Mouse (Mus musculus) megakaryocyte, embryonic 14.5 days (primary cell): Measurements from ENCODE around the gene Plekho2. TPM values are rescaled to one million over a fixed set of nuclear protein-coding genes. Genes with fewer than 3 reads are reported as not detected.

Experiments used
- H3K27me3 ChIP-seq: replicated peaks from 2 replicates; pipeline ENCODE3; 2012; ENCODE audit warnings: inconsistent platforms
- H3K36me3 ChIP-seq: replicated peaks from 2 replicates; pipeline ENCODE3; 2012; ENCODE audit warnings: low read length, inconsistent platforms, mixed read lengths
- H3K4me1 ChIP-seq: 2 replicates; pipeline ENCODE4 v1.6.1; 2012; ENCODE audit warnings: inconsistent platforms
- H3K4me3 ChIP-seq: replicated peaks from 2 replicates; pipeline ENCODE3; 2012; ENCODE audit warnings: moderate library complexity, mild to moderate bottlenecking, inconsistent platforms
- H3K9me3 ChIP-seq: 2 replicates; pipeline ENCODE4 v1.6.1; 2012; ENCODE audit warnings: inconsistent platforms
- FLI1 ChIP-seq: IDR thresholded peaks from 2 replicates; pipeline ENCODE4 v1.6.1; 2012; ENCODE audit warnings: low read length, inconsistent platforms, mixed read lengths
- GATA1 ChIP-seq: IDR thresholded peaks from 3 replicates; pipeline ENCODE4 v1.6.1; 2012; ENCODE audit warnings: mixed read lengths, low read length, inconsistent platforms, borderline replicate concordance
- polyA plus RNA-seq: library from polyadenylated mRNA; stranded (reverse); fragments of >175 nt; gene quantifications from 2 replicates; pipeline ENCODE4 v1.2.3, GENCODE M21; 2012; ENCODE audit warnings: low replicate concordance; ENCODE audit not compliant: insufficient read depth

The Plekho2 gene
- polyA plus RNA-seq, 1 experiment: 198 TPM

DNA sequence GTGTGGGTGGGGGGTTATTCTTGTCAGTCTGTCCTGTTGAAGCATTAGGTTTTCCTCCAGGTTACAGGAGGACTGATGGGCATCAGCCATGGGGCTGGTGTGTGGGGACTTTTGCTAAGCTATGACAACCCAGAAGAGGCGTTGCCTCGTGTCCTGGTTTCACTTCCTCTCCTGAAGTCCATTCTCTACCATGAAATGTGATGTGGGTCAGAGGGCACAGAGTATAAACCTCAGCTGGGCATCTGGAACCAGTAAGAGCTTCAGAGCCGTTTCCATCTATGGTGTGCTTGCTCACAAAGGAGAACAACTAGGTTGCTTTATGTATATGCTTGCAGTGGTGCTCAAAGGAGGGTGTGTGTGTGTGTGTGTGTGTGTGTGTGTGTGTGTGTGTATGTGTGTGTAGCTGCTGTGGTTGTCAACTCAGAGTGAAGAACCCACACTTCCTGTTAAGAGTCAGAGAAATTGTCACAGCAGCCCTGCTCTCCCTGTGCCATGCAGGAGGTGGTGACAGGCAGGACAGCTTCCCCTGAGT is 44.6 kb downstream of the Plekho2 start:
- Histone ChIP-seq H3K27me3 (no peaks in the 10 kb centered on the region), H3K4me1 (peaks cover 100% of the 10 kb centered on the region), H3K4me3 (no peak overlapping the region), H3K9me3 (no peaks in the 10 kb centered on the region), H3K36me3 (peaks cover 43% of the 10 kb centered on the region)
- no peak for TF ChIP-seq FLI1
- TF ChIP-seq GATA1: no peak

- Histone ChIP-seq H3K9me3 (no peaks in the 10 kb centered on the region), H3K4me3 (peak overlapping the region; percentile 65), H3K27me3 (no peaks in the 10 kb centered on the region), H3K36me3 (peaks cover 40% of the 10 kb centered on the region), H3K4me1 (peaks cover 100% of the 10 kb centered on the region)
- TF ChIP-seq GATA1 (no peak), FLI1 (no peak)
Measured at GRCm38 (mm10) chr9:65534111-65534510, 45.7 kb downstream of the Plekho2 start.

- H3K4me1 ChIP-seq: peaks cover 100% of the 10 kb centered on the region
- TF ChIP-seq FLI1 (no peak), GATA1 (no peak)
- peaks cover 36% of the 10 kb centered on the region for H3K36me3 ChIP-seq
- H3K9me3 ChIP-seq: no peaks in the 10 kb centered on the region
- no peak overlapping the region for H3K4me3 ChIP-seq
- no peaks in the 10 kb centered on the region for H3K27me3 ChIP-seq
Measured at GRCm38 (mm10) chr9:65532986-65533385, 46.9 kb downstream of the Plekho2 start.

- Histone ChIP-seq H3K4me1 (peaks cover 100% of the 10 kb centered on the region), H3K36me3 (peaks cover 30% of the 10 kb centered on the region), H3K9me3 (no peaks in the 10 kb centered on the region), H3K27me3 (no peaks in the 10 kb centered on the region), H3K4me3 (no peak overlapping the region)
- no peak for TF ChIP-seq FLI1
- no peak for TF ChIP-seq GATA1
Measured at GRCm38 (mm10) chr9:65531283-65531682, 48.6 kb downstream of the Plekho2 start.

DNA sequence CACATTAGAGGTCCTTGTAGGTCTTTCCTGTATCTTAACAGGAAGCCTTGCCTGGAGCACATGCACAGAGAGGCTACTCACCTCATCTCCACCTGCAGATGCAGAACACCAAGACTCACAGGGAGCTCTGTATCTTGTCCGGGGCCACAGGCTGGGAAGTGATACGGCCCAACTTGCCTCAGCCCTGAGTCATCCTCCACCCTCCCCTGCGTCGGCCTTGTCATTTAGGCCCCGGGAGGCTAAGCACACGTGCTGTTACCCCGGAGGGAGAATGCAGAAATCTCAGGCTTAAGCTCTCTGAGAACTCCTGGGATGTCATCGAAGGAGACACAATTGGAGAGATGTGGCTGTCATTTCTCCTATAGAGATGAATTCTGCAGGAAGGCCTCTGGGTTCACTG is 50.2 kb downstream of the Plekho2 start:
- Histone ChIP-seq H3K4me1 (peaks cover 100% of the 10 kb centered on the region), H3K9me3 (no peaks in the 10 kb centered on the region), H3K27me3 (no peaks in the 10 kb centered on the region), H3K4me3 (peak overlapping the region; percentile 82), H3K36me3 (peaks cover 34% of the 10 kb centered on the region)
- TF ChIP-seq FLI1 (no peak), GATA1 (no peak)

DNA sequence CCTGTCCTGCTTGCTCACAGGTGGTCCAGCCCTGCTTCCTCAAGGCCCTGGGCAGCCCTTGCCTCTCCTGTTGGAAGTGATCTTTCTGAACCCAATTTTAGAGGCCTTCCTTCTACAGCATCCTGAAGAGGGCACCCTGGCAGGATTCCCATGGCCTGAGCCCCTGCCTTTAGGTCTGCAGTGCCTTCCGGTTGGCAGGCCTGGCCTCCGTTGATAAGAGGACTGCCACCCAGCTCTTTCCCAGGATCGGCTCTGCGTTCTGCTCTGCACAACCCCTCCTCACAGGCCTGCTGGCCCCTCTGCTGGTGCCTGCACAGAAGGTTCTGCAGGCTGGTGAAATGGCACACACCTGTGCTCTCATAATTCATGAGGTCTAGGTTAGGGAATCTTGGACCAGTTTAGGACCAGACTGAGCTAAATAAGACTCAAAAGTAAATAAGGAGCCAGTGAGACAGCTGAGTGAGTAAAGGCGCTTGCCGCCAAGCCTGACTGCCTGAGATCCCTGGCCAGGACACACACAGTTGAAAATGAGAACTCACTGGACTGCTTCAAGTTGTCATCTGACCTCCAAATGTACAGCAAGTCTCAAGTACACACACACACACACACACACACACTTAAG is 51.3 kb downstream of the Plekho2 start:
- peak overlapping the region; percentile 83 for H3K4me3 ChIP-seq
- no peaks in the 10 kb centered on the region for H3K9me3 ChIP-seq
- peak; percentile 73; the same call in 1 of the 2 replicates for TF ChIP-seq FLI1
- TF ChIP-seq GATA1: peak; percentile 71; the same call in 1 of the 3 replicates
- H3K36me3 ChIP-seq: peaks cover 31% of the 10 kb centered on the region
- no peaks in the 10 kb centered on the region for H3K27me3 ChIP-seq
- H3K4me1 ChIP-seq: peaks cover 100% of the 10 kb centered on the region

DNA sequence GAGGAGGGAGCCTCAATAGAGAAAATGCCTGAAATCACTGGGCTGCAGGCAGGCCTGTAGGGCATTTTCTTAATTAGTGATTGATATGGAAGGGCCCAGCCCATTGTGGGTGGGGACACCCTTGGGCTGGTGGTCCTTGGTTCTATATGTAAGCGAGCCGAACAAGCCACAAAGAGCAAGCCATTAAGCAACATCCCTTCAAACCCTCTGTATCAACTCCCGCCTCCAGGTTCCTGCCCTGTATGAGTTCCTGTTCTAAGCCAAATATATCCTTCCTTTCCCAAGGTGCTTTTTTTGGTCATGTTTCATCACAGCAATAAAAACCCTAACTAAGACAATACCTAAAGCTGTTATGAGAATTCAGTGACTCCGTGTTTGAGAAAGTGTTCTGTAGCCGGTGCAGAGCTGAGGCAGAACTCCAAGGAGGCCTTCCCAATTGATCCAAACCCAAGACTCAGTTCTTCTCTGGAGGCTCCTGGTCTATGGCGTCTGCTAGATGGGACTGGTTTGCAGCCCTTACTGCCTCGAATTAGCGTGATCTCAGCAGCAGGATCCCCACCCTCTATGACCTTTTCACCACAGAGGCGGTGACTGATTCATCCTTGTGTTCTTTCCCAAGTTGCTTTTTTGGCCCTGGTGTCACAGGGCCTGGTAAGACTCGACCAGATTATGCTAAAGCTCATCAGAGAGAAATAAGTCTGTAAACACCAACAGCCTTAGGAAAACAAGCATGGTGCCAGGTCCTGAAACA is 54.2 kb downstream of the Plekho2 start:
- no peaks in the 10 kb centered on the region for H3K9me3 ChIP-seq
- no peak for TF ChIP-seq FLI1
- TF ChIP-seq GATA1: no peak
- H3K4me3 ChIP-seq: no peak overlapping the region
- peaks cover 84% of the 10 kb centered on the region for H3K4me1 ChIP-seq
- no peaks in the 10 kb centered on the region for H3K27me3 ChIP-seq
- H3K36me3 ChIP-seq: peaks cover 30% of the 10 kb centered on the region

DNA sequence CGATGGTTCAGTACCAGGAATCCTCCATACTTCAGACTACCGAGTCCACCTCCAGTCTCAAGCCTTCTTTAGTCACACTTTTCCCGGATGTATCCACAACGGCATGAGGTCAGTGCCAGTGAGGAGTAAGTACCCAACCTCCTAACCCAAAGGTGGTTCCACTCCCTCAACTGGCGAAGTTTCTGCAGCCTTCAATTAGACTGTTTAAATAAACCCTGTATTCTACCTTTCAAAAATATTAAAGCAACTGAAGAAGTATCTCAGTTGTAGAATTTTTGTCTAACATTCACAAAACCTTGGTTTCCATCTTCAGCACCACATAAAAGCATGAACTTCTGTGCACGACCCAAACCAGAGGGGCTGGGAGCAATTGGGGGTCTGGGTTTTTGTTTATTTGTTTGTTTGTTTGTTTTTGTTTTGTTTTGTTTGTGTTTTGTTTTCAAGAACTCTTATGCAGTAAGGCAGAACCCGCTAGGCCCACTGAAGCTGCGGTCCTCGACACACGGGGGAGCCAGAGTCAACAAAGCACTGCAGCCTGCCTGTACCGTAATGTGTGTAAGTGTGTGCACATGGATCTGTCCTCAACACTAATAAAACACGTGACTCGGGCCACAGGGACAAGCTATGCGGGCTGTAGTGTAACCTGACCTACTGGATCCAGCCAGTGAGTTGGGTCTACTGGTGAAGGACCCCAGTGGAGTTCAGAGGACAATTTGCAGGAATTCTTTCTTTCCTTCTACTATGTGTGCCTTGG is 56.1 kb downstream of the Plekho2 start:
- no peaks in the 10 kb centered on the region for H3K9me3 ChIP-seq
- no peaks in the 10 kb centered on the region for H3K27me3 ChIP-seq
- peaks cover 82% of the 10 kb centered on the region for H3K4me1 ChIP-seq
- no peak for TF ChIP-seq FLI1
- TF ChIP-seq GATA1: no peak
- peaks cover 31% of the 10 kb centered on the region for H3K36me3 ChIP-seq
- H3K4me3 ChIP-seq: peak overlapping the region; percentile 62

- TF ChIP-seq GATA1: no peak
- peaks cover 58% of the 10 kb centered on the region for H3K4me1 ChIP-seq
- no peaks in the 10 kb centered on the region for H3K9me3 ChIP-seq
- peaks cover 7% of the 10 kb centered on the region for H3K27me3 ChIP-seq
- no peak overlapping the region for H3K4me3 ChIP-seq
- H3K36me3 ChIP-seq: peaks cover 21% of the 10 kb centered on the region
Measured at GRCm38 (mm10) chr9:65520505-65520876, 59.3 kb downstream of the Plekho2 start.
